Mouse (Mus musculus) heart, embryonic 13.5 days (tissue): ENCODE measurements at regions not wholly inside any gene's neighbourhood (a gene's known extent, or its start where the extent isn't known, plus 50 kb on each side); places are given as distances from the start of the nearest gene placed in this dataset.

Source experiments
- ATAC-seq: fragments of 200-750 bp; cut with Nextera tagmentation; 2 replicates; pipeline ENCODE4 v1.8.0; 2017; ENCODE audit warnings: moderate TSS enrichment; ENCODE audit not compliant: insufficient number of reproducible peaks, low FRiP score, low TSS enrichment; ENCODE audit errors: extremely low read depth
- H3K27ac ChIP-seq: fragments of 300-500 bp; sonication (generic); replicated peaks from 2 replicates; pipeline ENCODE4 v1.5.1; 2015; ENCODE audit warnings: moderate library complexity, mild to moderate bottlenecking, inconsistent platforms
- H3K27me3 ChIP-seq: fragments of 300-500 bp; sonication (generic); replicated peaks from 2 replicates; pipeline ENCODE4 v1.6.1; 2015; ENCODE audit warnings: mild to moderate bottlenecking, inconsistent platforms
- H3K36me3 ChIP-seq: fragments of 300-500 bp; sonication (generic); 2 replicates; pipeline ENCODE4 v1.6.1; 2015; ENCODE audit warnings: mild to moderate bottlenecking, inconsistent platforms
- H3K4me1 ChIP-seq: fragments of 300-500 bp; sonication (generic); 2 replicates; pipeline ENCODE4 v1.6.1; 2015; ENCODE audit warnings: inconsistent platforms
- H3K4me2 ChIP-seq: fragments of 300-500 bp; sonication (generic); 2 replicates; pipeline ENCODE4 v1.6.1; 2015; ENCODE audit warnings: inconsistent platforms, mild to moderate bottlenecking, moderate library complexity
- H3K4me3 ChIP-seq: fragments of 300-500 bp; sonication (generic); 2 replicates; pipeline ENCODE4 v1.5.1; 2015; ENCODE audit warnings: moderate library complexity, mild to moderate bottlenecking, inconsistent platforms
- H3K9ac ChIP-seq: fragments of 300-500 bp; sonication (generic); 2 replicates; pipeline ENCODE4 v1.6.1; 2015; ENCODE audit warnings: inconsistent platforms, mild to moderate bottlenecking, moderate library complexity
- H3K9me3 ChIP-seq: fragments of 300-500 bp; sonication (generic); 2 replicates; pipeline ENCODE4 v1.6.1; 2016; ENCODE audit warnings: inconsistent platforms
- WGBS: fragments of 180-500 bp; shearing (Covaris S2); methylation state at CpG from one replicate; pipeline ENCODE4 v1.1.7; 2015; ENCODE audit warnings: mixed read lengths; 5-methylcytosine and 5-hydroxymethylcytosine counted together

- Histone ChIP-seq H3K4me3 (no peak overlapping the region), H3K36me3 (no peaks in the 10 kb centered on the region), H3K27ac (no peak overlapping the region), H3K4me2 (no peak overlapping the region), H3K9me3 (no peaks in the 10 kb centered on the region), H3K27me3 (no peaks in the 10 kb centered on the region), H3K9ac (no peak overlapping the region), H3K4me1 (no peaks in the 10 kb centered on the region)
- 45% methylated on average over 4 of the region's 4 CpGs for WGBS
- no peak for ATAC-seq
Observed at GRCm38 (mm10) chr3:149993199-149993598, 1002.8 kb upstream of the Adgrl2 start.

GRCm38 (mm10) chr3:149987801-149988200 lies 997.4 kb upstream of the Adgrl2 start:
- Histone ChIP-seq H3K36me3 (no peaks in the 10 kb centered on the region), H3K4me1 (no peaks in the 10 kb centered on the region), H3K27me3 (no peaks in the 10 kb centered on the region), H3K4me2 (no peak overlapping the region), H3K9me3 (no peaks in the 10 kb centered on the region), H3K9ac (no peak overlapping the region), H3K4me3 (no peak overlapping the region), H3K27ac (no peak overlapping the region)
- ATAC-seq = no peak
- 71% methylated on average over 1 of the region's 1 CpGs for WGBS

- Histone ChIP-seq H3K4me2 (no peak overlapping the region), H3K4me3 (no peak overlapping the region), H3K27ac (no peak overlapping the region), H3K36me3 (no peaks in the 10 kb centered on the region), H3K4me1 (no peaks in the 10 kb centered on the region), H3K27me3 (no peaks in the 10 kb centered on the region), H3K9me3 (no peaks in the 10 kb centered on the region), H3K9ac (no peak overlapping the region)
- WGBS = 36% methylated on average over 2 of the region's 2 CpGs
- ATAC-seq = no peak
Observed at GRCm38 (mm10) chr3:149956993-149957392, 966.6 kb upstream of the Adgrl2 start.

DNA sequence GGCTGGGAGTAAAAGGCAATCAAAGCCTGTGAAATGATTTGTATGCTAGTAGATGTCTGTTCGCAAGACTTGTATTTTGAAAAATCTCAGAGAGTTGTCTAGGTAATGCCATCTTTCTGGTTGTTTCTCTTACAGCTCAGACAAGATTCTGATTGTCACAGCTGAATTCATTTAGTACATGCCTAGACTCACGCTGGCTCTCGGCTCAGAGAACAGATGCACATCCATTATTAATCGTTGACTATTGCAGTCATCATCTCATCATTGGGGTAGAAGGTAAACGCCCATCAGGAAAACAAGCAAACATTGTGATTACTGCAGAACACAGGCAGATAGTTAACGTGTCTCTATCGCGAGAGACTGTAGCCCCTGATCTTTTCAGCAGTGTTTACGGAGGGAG lies 945.8 kb upstream of the Adgrl2 start:
- 86% methylated on average over 9 of the region's 9 CpGs for WGBS
- no peak for ATAC-seq

GRCm38 (mm10) chr3:149934832-149935231 lies 944.5 kb upstream of the Adgrl2 start:
- H3K36me3 ChIP-seq = no peaks in the 10 kb centered on the region
- no peaks in the 10 kb centered on the region for H3K9me3 ChIP-seq
- no peak overlapping the region for H3K4me2 ChIP-seq
- no peak overlapping the region for H3K27ac ChIP-seq
- H3K9ac ChIP-seq = no peak overlapping the region
- H3K4me3 ChIP-seq = no peak overlapping the region
- ATAC-seq = no peak
- no peaks in the 10 kb centered on the region for H3K4me1 ChIP-seq
- 71% methylated on average over 4 of the region's 4 CpGs for WGBS
- no peaks in the 10 kb centered on the region for H3K27me3 ChIP-seq

More for the DNA sequence above, 945.8 kb upstream of the Adgrl2 start:
- no peak overlapping the region for H3K9ac ChIP-seq
- H3K27ac ChIP-seq = no peak overlapping the region
- no peak overlapping the region for H3K4me3 ChIP-seq
- no peaks in the 10 kb centered on the region for H3K36me3 ChIP-seq
- no peaks in the 10 kb centered on the region for H3K9me3 ChIP-seq
- H3K27me3 ChIP-seq = no peaks in the 10 kb centered on the region
- no peak overlapping the region for H3K4me2 ChIP-seq
- no peaks in the 10 kb centered on the region for H3K4me1 ChIP-seq

GRCm38 (mm10) chr3:149928456-149929360 lies 938.4 kb upstream of the Adgrl2 start:
- H3K4me2 ChIP-seq = no peak overlapping the region
- H3K27me3 ChIP-seq = no peaks in the 10 kb centered on the region
- no peaks in the 10 kb centered on the region for H3K36me3 ChIP-seq
- no peaks in the 10 kb centered on the region for H3K9me3 ChIP-seq
- no peak overlapping the region for H3K4me3 ChIP-seq
- no peaks in the 10 kb centered on the region for H3K4me1 ChIP-seq
- H3K27ac ChIP-seq = no peak overlapping the region
- WGBS = 73% methylated on average over 10 of the region's 10 CpGs
- ATAC-seq = no peak
- no peak overlapping the region for H3K9ac ChIP-seq

- 59% methylated on average over 2 of the region's 2 CpGs for WGBS
Observed at GRCm38 (mm10) chr3:149920206-149920605, 929.9 kb upstream of the Adgrl2 start.

DNA sequence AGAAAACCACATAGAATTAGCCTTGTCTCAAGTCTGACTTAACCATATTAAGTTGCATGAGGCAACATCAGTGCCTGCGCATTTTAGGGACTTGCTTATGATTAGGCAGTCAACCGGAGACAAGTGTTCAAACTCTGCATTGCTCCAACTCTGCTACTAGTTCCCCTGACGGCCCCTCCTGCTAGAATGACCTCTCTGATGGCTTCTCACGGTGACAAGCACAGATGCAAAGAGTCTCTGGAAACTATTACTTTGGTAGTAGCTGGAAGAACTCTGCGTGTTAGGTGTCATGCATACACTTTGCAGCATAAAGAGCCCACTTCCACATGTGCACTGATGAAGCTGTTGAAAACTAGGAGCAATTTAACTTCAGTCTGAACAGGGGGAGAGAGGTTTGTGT lies 927.8 kb upstream of the Adgrl2 start:
- Histone ChIP-seq H3K4me1 (no peaks in the 10 kb centered on the region), H3K9ac (no peak overlapping the region), H3K36me3 (no peaks in the 10 kb centered on the region), H3K4me2 (no peak overlapping the region), H3K27me3 (no peaks in the 10 kb centered on the region), H3K27ac (no peak overlapping the region), H3K4me3 (no peak overlapping the region), H3K9me3 (no peaks in the 10 kb centered on the region)
- no peak for ATAC-seq
- 64% methylated on average over 5 of the region's 5 CpGs for WGBS

More at GRCm38 (mm10) chr3:149920206-149920605, 929.9 kb upstream of the Adgrl2 start:
- Histone ChIP-seq H3K9ac (no peak overlapping the region), H3K4me1 (no peaks in the 10 kb centered on the region), H3K27me3 (no peaks in the 10 kb centered on the region), H3K36me3 (no peaks in the 10 kb centered on the region), H3K27ac (no peak overlapping the region), H3K4me3 (no peak overlapping the region), H3K9me3 (no peaks in the 10 kb centered on the region), H3K4me2 (no peak overlapping the region)
- no peak for ATAC-seq

DNA sequence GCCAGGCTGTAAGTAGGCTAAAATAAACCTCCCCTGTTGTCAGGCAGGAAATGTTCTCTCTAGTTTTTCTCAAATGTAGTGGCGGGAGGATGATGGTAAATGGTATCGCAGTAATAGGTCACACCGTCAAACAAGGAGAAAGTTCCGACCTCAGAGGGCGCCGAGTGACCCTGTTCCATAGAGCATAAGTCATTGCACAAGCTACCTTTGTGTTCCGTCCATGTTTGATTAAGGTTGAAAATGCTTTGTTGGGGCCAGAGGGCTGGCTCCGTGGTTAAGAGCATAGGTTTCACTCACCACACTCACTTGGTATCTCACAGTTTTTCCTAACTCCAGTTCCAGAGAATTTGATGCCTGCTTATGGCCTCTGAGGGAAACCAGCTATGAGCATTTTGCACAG lies 920.4 kb upstream of the Adgrl2 start:
- Histone ChIP-seq H3K9ac (no peak overlapping the region), H3K4me3 (no peak overlapping the region), H3K36me3 (no peaks in the 10 kb centered on the region), H3K4me1 (no peaks in the 10 kb centered on the region), H3K27ac (no peak overlapping the region), H3K27me3 (no peaks in the 10 kb centered on the region), H3K9me3 (no peaks in the 10 kb centered on the region), H3K4me2 (no peak overlapping the region)
- WGBS = 82% methylated on average over 8 of the region's 8 CpGs
- no peak for ATAC-seq

DNA sequence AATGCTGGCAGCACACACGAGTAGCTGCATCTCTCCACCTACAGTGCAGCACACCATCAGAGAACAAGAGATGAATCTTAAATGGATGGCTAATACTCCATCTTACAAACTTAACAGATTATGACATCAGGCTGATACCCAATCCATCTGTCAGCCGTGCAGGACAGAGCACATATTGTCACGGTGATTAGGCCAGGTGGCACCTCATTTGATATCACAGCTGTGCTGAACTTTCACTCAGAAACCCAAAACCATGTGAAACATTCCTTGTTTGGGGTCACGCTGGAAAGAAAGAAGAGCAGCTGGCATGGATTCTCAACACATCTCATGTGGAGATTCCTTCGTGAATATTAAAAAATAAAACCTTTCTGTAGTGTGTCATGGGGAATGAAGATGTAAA lies 911.4 kb upstream of the Adgrl2 start:
- WGBS = 64% methylated on average over 5 of the region's 5 CpGs
- H3K4me3 ChIP-seq = no peak overlapping the region

DNA sequence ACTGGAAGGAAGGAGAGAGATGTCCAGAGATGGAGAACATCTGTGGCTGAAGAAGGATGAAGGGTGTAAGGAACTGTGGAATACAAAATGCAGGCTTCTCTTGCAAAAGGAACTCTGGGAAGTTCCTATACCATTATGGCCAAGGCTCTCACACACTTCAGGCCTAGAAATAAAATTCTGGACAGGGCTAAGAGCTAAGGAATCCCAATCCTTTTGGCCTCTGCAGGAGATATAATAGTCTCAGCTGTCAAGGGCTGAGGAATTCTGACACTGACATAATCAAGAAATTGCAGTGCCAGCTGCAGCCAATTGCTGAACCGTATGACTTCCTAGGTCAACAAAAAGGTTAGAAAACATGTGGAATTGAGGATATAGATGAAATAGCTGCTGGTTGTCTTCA lies 886.2 kb upstream of the Adgrl2 start:
- no peak for ATAC-seq
- H3K36me3 ChIP-seq = no peaks in the 10 kb centered on the region
- 14% methylated on average over 1 of the region's 1 CpGs for WGBS
- H3K4me1 ChIP-seq = peaks cover 7% of the 10 kb centered on the region
- no peak overlapping the region for H3K9ac ChIP-seq
- H3K4me3 ChIP-seq = no peak overlapping the region
- no peak overlapping the region for H3K4me2 ChIP-seq
- no peaks in the 10 kb centered on the region for H3K27me3 ChIP-seq
- H3K9me3 ChIP-seq = no peaks in the 10 kb centered on the region
- H3K27ac ChIP-seq = no peak overlapping the region

More for the DNA sequence above, 911.4 kb upstream of the Adgrl2 start:
- H3K9ac ChIP-seq = no peak overlapping the region
- ATAC-seq = no peak
- H3K4me1 ChIP-seq = no peaks in the 10 kb centered on the region
- no peaks in the 10 kb centered on the region for H3K9me3 ChIP-seq
- no peak overlapping the region for H3K4me2 ChIP-seq
- H3K27ac ChIP-seq = no peak overlapping the region
- H3K36me3 ChIP-seq = no peaks in the 10 kb centered on the region
- H3K27me3 ChIP-seq = no peaks in the 10 kb centered on the region

GRCm38 (mm10) chr3:149865945-149866344 lies 875.6 kb upstream of the Adgrl2 start:
- WGBS = 75% methylated on average over 2 of the region's 2 CpGs
- H3K36me3 ChIP-seq = no peaks in the 10 kb centered on the region

More at GRCm38 (mm10) chr3:149865945-149866344, 875.6 kb upstream of the Adgrl2 start:
- no peaks in the 10 kb centered on the region for H3K27me3 ChIP-seq
- no peak overlapping the region for H3K4me3 ChIP-seq
- no peak overlapping the region for H3K4me2 ChIP-seq
- ATAC-seq = no peak
- no peak overlapping the region for H3K9ac ChIP-seq
- no peaks in the 10 kb centered on the region for H3K9me3 ChIP-seq
- no peaks in the 10 kb centered on the region for H3K4me1 ChIP-seq
- H3K27ac ChIP-seq = no peak overlapping the region
